In the genomic region with DNA sequence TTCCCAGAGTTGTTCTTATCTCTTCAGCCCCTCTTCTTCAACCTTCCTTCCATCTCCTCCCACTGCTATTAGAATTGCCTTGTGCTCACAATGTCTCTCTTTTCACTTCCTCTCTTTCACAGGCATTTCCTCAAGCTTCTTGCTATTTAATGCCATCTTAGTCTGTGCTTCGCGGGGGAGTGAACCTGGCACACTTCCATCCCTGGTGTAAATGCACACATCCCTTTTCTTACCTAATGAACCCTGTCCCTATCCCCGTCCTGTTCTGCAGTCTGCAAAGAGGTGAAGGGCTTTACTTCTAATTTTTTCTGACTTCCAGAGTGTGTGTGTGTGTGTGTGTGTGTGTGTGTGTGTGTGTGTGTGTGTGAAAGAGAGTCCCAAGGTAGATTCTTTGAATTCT, we compare ENCODE assay signal across 29 mouse cellular contexts.
DNase-seq lines count a peak whose midpoint lies in the region; ATAC-seq and TF ChIP-seq lines count a peak whose summit lies in the region.
"Had no signal": no experiment of that assay in that cellular context is flagged by ENCODE, and none has a peak within 500 bp of the region (broad histone marks: within the 10 kb centered on the region; RNA-seq: fewer than 3 reads in every experiment).

No protein-coding gene starts in this region.

- no peak for TF ChIP-seq POLR2A in CH12.LX (IDR thresholded peaks at IDR 0.05; ENCODE audit: low read depth, low read length)

- no peaks in the 10 kb centered on the region for H3K79me2 ChIP-seq in CH12.LX (replicated peaks; ENCODE audit: control insufficient read depth, extremely low read depth, insufficient read depth, poor library complexity, severe bottlenecking)

- no peak overlapping the region for H3K4me2 ChIP-seq in CH12.LX (ENCODE audit: insufficient read depth, low read depth, poor library complexity, severe bottlenecking)
- H3K4me2 ChIP-seq: forebrain, embryonic 13.5 days; heart, embryonic 12.5 days; hindbrain, embryonic 12.5 days; limb, embryonic 15.5 days; liver, embryonic 15.5 days; lung, embryonic 15.5 days; midbrain, embryonic 12.5 days had no signal

- H3K4me1 ChIP-seq in CH12.LX (ENCODE audit: control insufficient read depth in 1 of 2, insufficient read depth in 2 of 2), result peaks cover 7 to 28% of the 10 kb centered on the region in 2 experiments

- 0 out of 2 replicates have a peak, but pooled peaks have one; percentile 9 for ATAC-seq in neutrophil, adult 5-6 weeks (ENCODE audit: extremely low read depth, insufficient number of reproducible peaks, low FRiP score, poor library complexity, severe bottlenecking)
- ATAC-seq: Patski had no signal

- H3K9ac ChIP-seq in CH12.LX (ENCODE audit: insufficient read depth, low read depth), result no peak overlapping the region
- H3K9ac ChIP-seq: embryonic facial prominence, embryonic 13.5 days; forebrain, embryonic 13.5 days; heart, embryonic 12.5 days; hindbrain, embryonic 12.5 days; limb, embryonic 15.5 days; liver, embryonic 15.5 days; lung, embryonic 15.5 days; midbrain, embryonic 12.5 days had no signal

- no peak for TF ChIP-seq EP300 in CH12.LX (IDR thresholded peaks at IDR 0.05; ENCODE audit: low read length)

- no peak overlapping the region for H3K4me3 ChIP-seq in CH12.LX (replicated peaks in 1 of 3; ENCODE audit: low read depth in 2 of 3, low read length in 2 of 3, poor library complexity in 1 of 3)
- H3K4me3 ChIP-seq: embryonic facial prominence, embryonic 13.5 days; erythroblast, embryonic 14.5 days; forebrain, embryonic 13.5 days; heart, embryonic 12.5 days; hindbrain, embryonic 12.5 days; left cerebral cortex, adult 2 months; limb, embryonic 15.5 days; liver, embryonic 15.5 days; lung, embryonic 15.5 days; midbrain, embryonic 12.5 days had no signal

- TF ChIP-seq CTCF in CH12.LX (conservative IDR thresholded peaks at IDR 0.05 in 1 of 2, IDR thresholded peaks at IDR 0.05 in 1 of 2; ENCODE audit: low read depth in 2 of 2, low read length in 2 of 2), result no peak

- DNase-seq in lung, postnatal 36 days, result peak; percentile 37
- no peak for DNase-seq in lung, postnatal 14 days
- DNase-seq in CH12.LX (ENCODE audit: extremely low read depth), result peak; percentile 19
- DNase-seq in brain, adult 2 months (ENCODE audit: low read depth, low spot score), result peak; percentile 52
- DNase-seq in embryo, embryonic 10 days (ENCODE audit: low spot score), result no peak
- no peak for DNase-seq in left cerebral cortex, adult 11 months (ENCODE audit: low spot score)
- DNase-seq: adrenal gland, postnatal 36 days; cerebellum, adult 11-12 months; cerebellum, postnatal 10 days; gastrocnemius, postnatal 10 days; heart, adult 18-20 months; heart, postnatal 10 days; kidney, adult 18-20 months; left cerebral cortex, postnatal 4 days; right cerebral cortex, postnatal 25 days had no signal

- H3K36me3 ChIP-seq in CH12.LX (replicated peaks in 1 of 2; ENCODE audit: control insufficient read depth in 1 of 2, insufficient read depth in 1 of 2, low read length in 1 of 2), result no peaks in the 10 kb centered on the region
- H3K36me3 ChIP-seq: embryonic facial prominence, embryonic 13.5 days; heart, embryonic 12.5 days; hindbrain, embryonic 12.5 days; limb, embryonic 15.5 days; liver, embryonic 15.5 days; lung, embryonic 15.5 days; midbrain, embryonic 12.5 days had no signal

- no peak for TF ChIP-seq RAD21 in CH12.LX (IDR thresholded peaks at IDR 0.05; ENCODE audit: low read depth, low read length)

- H3K9me3 ChIP-seq in CH12.LX (replicated peaks; ENCODE audit: low read length), result peaks cover 4% of the 10 kb centered on the region
- H3K9me3 ChIP-seq: embryonic facial prominence, embryonic 13.5 days; forebrain, embryonic 13.5 days; limb, embryonic 15.5 days; liver, embryonic 15.5 days; lung, embryonic 15.5 days; midbrain, embryonic 12.5 days had no signal

- H3K27me3 ChIP-seq in CH12.LX (replicated peaks), result no peaks in the 10 kb centered on the region
- H3K27me3 ChIP-seq: embryonic facial prominence, embryonic 13.5 days; forebrain, embryonic 13.5 days; heart, embryonic 12.5 days; hindbrain, embryonic 12.5 days; limb, embryonic 15.5 days; liver, embryonic 15.5 days; lung, embryonic 15.5 days; midbrain, embryonic 12.5 days had no signal

- H3K27ac ChIP-seq in CH12.LX (ENCODE audit: insufficient read depth, low read depth), result no peak overlapping the region
- H3K27ac ChIP-seq: embryonic facial prominence, embryonic 13.5 days; forebrain, embryonic 13.5 days; hindbrain, embryonic 12.5 days; left cerebral cortex, adult 2 months; limb, embryonic 15.5 days; liver, embryonic 15.5 days; lung, embryonic 15.5 days; macrophage; midbrain, embryonic 12.5 days; stomach, postnatal 0 days had no signal

- in situ Hi-C loops in CH12.LX (cut with MboI; ENCODE audit: low pct_ligation_motif_present, low pct_unique_long_range_greater_than_20kb, low sequenced_read_pairs), result no loop called here

- dilution Hi-C loops in CH12.LX (cut with MboI; ENCODE audit: extremely low pct_ligation_motif_present, extremely low pct_unique_long_range_greater_than_20kb, low sequenced_read_pairs), result no loop called here

TF ChIP-seq in CH12.LX, 34 proteins besides CTCF, POLR2A, EP300 and RAD21:
- TF ChIP-seq IRF4 (IDR thresholded peaks at IDR 0.05; ENCODE audit: low read depth, low read length), result 0 out of 2 replicates have a peak, but pooled peaks have one; percentile 9
- no peak for TF ChIP-seq RCOR1 (conservative IDR thresholded peaks at IDR 0.05; ENCODE audit: low read depth, low read length)

Comparison
In these comparisons a context has a peak if more than half of its experiments do, and no peak if none do; other contexts are left out.
1. DNase-seq: peak in lung, postnatal 36 days (single experiment), CH12.LX (single experiment) and brain, adult 2 months (single experiment); none in lung, postnatal 14 days (single experiment), embryo, embryonic 10 days (single experiment) and left cerebral cortex, adult 11 months (single experiment).